Mouse (Mus musculus): ENCODE results near the gene Lcmt1.

The Lcmt1 gene

DNA sequence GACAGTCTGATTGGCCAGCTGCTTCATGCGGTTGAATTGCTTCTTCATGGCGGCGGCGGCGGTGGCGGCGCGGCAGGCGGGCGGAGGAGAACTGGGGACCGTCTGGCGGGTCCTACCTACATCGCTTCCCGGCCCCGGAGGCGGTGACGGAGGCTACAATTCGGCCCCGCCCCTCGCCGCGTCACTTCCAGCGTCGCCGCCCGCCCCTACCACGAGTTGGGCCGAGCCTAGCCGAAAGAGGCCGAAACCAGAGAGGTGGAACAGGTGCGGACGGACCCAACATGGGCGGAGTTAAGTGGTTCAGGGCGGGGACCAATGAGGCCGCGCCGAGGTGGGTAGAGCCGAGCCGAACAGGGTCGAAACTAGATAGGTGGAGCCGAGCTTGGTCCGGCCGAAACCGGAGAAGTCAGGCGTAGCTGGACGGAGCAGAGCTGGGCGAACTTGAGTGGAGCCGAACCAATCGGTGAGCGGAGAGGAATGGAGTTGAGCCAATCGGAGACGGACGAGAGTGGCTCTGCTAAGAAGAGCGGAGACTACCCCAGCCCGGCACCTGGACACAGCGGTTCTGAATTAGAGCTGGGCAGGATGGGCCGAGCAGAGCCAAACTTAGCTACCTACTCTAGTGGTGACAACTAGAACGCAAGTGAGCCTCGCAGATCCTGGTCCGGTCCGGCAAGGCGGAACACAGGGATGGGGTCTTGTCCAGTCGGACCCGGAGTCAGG, at the start of gene Lcmt1, which contains the start of gene Arhgap17:
Gene Lcmt1 (plus strand): TSS at position 26 of the 723 bp plus-strand sequence.
Gene Arhgap17 (minus strand): TSS at position 157 of the 723 bp plus-strand sequence.
- in situ Hi-C loops (cut with MboI; ENCODE audit: low pct_unique_long_range_greater_than_20kb in 1 of 2, low sequenced_read_pairs in 2 of 2, unreplicated experiment in 1 of 2): no loop called here

DNA sequence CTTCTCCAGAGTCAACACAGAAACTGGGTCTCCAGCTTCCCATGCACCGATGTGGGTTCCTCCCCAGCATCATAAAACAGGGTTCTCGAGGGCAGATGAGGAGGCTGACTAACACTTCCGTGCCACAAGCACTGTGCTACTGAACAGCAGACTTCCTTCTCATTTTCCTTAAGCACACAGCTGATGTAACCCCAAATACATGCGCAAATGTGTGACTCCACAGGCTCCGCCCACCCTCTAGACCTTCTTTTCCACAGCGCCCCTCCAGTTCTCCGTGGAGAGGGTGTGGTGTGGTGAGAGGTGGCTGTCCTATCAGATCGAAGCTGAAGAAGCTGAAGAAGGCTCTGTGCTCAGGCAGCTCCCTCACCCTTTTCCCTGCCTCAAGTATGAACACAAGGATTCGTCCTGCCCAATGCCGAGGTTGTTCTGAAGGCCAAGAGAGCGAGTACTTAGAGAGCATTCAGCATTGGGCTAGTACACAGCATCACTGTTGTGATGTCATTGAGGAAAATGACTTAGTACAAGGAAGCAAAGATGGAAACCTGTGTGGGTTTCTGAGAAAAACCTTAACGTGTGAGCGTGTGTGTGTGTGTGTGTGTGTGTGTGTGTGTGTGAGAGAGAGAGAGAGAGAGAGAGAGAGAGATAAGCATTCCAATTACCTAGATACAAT, 47.0 kb upstream of the Lcmt1 start:
- in situ Hi-C loops (cut with MboI; ENCODE audit: low pct_unique_long_range_greater_than_20kb in 1 of 2, low sequenced_read_pairs in 2 of 2, unreplicated experiment in 1 of 2): no loop called here

GRCm38 (mm10) chr7:123323388-123323787, 46.2 kb upstream of the Lcmt1 start:
- in situ Hi-C loops (cut with MboI; ENCODE audit: low pct_unique_long_range_greater_than_20kb in 1 of 2, low sequenced_read_pairs in 2 of 2, unreplicated experiment in 1 of 2): no loop called here

DNA sequence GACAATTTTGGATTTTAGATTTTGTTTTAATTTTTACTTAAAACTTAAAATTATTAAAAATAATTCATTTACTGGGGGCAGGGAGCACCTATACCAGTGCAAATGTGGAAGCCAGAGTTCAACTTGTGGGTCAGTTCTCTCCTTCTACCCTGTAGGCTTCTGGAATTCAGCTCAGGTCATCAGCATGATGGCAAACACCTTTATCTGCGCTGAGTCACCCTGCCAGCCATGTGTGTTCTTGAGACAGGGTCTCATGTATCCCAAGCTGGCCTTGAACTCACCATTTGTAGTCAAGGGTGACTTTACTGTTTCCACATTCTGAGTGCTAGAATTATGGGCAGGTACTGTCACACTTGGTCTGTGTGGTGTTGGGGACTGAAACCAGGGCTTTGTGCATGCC, 45.5 kb upstream of the Lcmt1 start:
- in situ Hi-C loops (cut with MboI; ENCODE audit: low pct_unique_long_range_greater_than_20kb in 1 of 2, low sequenced_read_pairs in 2 of 2, unreplicated experiment in 1 of 2): no loop called here

DNA sequence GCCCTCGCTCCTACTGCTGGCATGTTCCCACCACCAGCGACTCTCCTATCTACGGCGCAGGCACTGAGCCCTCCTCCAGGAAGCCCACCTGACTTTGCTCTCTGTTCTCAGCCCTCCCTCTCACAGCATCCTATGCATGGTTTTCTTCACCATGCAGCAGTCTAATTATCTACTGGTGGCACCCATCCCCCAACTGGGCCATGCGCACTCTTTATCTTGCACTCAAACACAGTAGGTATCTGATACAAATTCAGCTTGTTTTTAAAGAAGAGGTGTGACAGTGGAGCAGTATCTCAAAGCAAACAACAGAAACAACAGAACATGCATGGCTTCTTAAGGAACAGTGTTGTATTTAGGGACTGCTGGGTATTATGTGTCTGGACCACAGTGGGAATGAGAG, 43.5 kb upstream of the Lcmt1 start:
- in situ Hi-C loops (cut with MboI; ENCODE audit: low pct_unique_long_range_greater_than_20kb in 1 of 2, low sequenced_read_pairs in 2 of 2, unreplicated experiment in 1 of 2): no loop called here

- in situ Hi-C loops (cut with MboI; ENCODE audit: low pct_unique_long_range_greater_than_20kb in 1 of 2, low sequenced_read_pairs in 2 of 2, unreplicated experiment in 1 of 2): no loop called here
Measured at GRCm38 (mm10) chr7:123326901-123327300, 42.7 kb upstream of the Lcmt1 start.

DNA sequence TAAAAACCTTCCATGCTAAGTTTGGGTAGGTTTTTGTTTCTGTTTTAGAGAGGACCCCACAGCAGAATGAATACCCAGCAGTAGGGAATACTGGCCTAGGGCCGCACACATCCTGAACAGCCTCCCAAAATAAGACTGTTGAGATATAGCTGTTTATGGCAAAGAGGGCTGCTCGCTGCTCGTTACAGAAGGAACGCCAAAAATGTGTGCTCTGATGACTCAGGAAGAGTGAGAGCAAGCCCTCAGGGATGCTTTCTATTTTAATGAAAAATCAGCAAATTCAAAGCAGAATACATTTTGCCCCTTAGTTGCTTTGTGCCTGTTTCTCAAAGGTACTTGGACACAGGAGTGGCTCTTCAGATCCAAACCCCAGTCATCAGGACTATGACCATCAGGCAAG, 41.7 kb upstream of the Lcmt1 start:
- in situ Hi-C loops (cut with MboI; ENCODE audit: low pct_unique_long_range_greater_than_20kb in 1 of 2, low sequenced_read_pairs in 2 of 2, unreplicated experiment in 1 of 2): no loop called here

DNA sequence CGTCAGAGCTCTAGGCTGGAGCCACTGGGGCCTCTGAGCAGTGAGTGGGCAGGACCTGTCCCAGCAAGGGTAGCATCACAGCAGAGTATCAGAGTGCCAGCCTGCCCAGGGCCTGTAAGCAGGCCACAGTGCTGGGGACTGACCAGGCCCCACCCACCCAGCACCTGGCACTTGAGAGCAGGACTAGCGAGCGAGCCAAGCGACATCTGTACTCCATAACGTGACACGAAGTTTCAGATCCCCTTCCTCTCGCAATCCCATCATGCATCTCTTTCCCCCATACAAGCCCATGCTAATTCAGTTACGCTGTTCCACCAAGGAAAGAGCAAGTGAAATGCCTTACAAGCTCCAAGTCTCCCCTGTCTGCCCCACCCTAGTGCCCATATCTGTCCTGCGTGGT, 39.1 kb upstream of the Lcmt1 start:
- in situ Hi-C loops (cut with MboI; ENCODE audit: low pct_unique_long_range_greater_than_20kb in 1 of 2, low sequenced_read_pairs in 2 of 2, unreplicated experiment in 1 of 2): no loop called here

DNA sequence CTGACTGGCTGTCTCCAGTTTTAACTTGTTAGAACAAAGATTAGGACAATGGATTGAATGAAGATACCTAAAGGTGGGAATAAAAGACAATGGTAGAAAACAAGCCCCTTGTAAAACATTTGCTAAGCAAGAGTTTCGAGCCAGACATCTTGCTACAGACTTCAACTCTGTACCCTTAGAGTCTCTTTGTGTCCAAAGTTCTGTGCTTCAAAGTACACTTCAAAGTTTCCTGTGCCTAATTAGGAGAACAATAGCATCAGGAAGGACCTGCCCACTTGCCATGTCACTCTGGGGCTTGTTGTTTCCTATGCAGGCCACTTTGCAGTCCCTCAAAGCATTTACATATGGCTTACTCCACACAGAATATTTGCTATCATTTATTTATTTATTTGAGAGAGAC, 33.3 kb upstream of the Lcmt1 start:
- in situ Hi-C loops (cut with MboI; ENCODE audit: low pct_unique_long_range_greater_than_20kb in 1 of 2, low sequenced_read_pairs in 2 of 2, unreplicated experiment in 1 of 2): no loop called here

DNA sequence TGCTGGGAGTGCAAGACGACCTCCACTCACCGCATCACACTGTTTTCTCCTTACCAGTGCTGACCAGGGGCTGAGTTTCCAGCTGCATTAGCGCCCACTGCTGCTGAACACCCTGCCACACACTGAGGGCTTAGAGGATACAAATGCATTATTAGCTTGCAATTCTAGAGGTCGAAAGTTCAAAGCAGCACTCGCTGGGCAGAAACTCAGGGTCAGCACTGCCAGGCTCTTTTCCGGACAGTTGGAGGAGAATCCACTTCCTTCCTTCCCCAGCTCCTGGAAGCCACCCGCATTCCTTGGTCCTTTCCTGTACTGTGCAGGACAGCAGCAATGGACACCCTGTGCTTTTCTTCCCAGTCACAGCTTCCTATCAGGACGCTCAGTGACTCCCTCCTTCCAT, 31.2 kb upstream of the Lcmt1 start:
- in situ Hi-C loops (cut with MboI; ENCODE audit: low pct_unique_long_range_greater_than_20kb in 1 of 2, low sequenced_read_pairs in 2 of 2, unreplicated experiment in 1 of 2): no loop called here

- in situ Hi-C loops (cut with MboI; ENCODE audit: low pct_unique_long_range_greater_than_20kb in 1 of 2, low sequenced_read_pairs in 2 of 2, unreplicated experiment in 1 of 2): no loop called here
Measured at GRCm38 (mm10) chr7:123341896-123342295, 27.7 kb upstream of the Lcmt1 start.

GRCm38 (mm10) chr7:123344079-123344780, 25.4 kb upstream of the Lcmt1 start:
- in situ Hi-C loops (cut with MboI; ENCODE audit: low pct_unique_long_range_greater_than_20kb in 1 of 2, low sequenced_read_pairs in 2 of 2, unreplicated experiment in 1 of 2): no loop called here

DNA sequence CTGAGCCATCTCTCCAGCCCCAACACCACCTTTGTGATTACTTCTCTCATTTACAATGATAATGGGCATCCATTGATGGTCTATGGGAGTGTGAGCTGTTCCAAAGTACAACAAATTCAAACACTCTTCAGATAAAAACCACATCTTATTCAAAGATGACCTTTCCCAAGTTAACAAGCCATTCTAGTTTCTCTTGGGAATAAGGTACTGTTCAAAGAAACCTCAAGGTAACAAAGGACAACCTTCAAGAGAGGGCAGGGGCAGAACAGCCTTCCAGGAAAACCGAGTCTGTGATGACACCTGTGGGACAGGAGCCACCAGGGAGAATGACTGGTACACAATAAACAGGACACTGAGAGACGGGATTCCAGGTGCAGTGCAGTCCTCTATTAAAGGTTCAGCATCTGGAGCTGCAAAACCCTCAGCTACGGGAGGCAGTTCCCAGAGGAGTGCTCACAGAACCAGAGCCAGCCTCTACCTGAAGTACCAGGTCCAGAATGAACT, 24.5 kb upstream of the Lcmt1 start:
- in situ Hi-C loops (cut with MboI; ENCODE audit: low pct_unique_long_range_greater_than_20kb in 1 of 2, low sequenced_read_pairs in 2 of 2, unreplicated experiment in 1 of 2): no loop called here

- in situ Hi-C loops (cut with MboI; ENCODE audit: low pct_unique_long_range_greater_than_20kb in 1 of 2, low sequenced_read_pairs in 2 of 2, unreplicated experiment in 1 of 2): no loop called here
Measured at GRCm38 (mm10) chr7:123346631-123347290, 22.8 kb upstream of the Lcmt1 start.

DNA sequence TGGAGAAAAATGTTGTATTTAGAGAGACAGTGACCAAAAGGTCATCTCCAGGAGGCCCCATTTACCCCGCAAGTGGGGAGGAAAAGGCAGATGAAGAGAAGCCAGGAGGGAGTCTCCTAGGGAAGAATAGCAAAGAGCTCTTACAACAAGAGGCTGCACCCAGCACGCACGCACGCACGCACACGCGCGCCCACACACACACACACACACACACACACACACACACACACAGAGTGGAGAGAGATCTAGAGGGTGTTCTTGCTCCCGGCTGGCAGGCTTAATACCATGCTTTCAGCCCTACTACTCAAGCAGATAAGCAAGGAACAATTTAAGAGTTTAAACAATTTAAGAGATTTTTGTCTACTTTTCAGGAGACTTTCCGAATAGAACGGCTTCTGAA, 19.8 kb upstream of the Lcmt1 start:
- in situ Hi-C loops (cut with MboI; ENCODE audit: low pct_unique_long_range_greater_than_20kb in 1 of 2, low sequenced_read_pairs in 2 of 2, unreplicated experiment in 1 of 2): no loop called here

DNA sequence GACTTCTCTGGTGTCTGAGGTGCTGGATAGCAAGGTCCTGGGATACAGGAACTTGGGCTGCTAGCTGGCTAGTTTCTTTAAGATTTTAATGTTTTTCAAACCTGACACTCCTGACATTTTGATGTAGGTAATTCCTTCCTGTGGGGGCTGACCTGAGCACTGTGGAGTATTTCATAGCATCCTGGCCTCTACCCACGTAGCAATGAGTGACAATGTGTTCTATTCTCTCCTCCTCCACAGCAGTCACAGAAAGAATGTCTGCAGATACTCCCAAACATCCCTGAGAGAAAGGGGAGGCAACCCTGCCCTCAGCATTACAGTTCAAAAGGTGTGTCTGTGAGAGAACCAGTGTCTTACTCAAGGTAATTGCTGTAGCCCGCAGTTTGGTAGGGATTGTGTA, 19.3 kb upstream of the Lcmt1 start:
- in situ Hi-C loops (cut with MboI; ENCODE audit: low pct_unique_long_range_greater_than_20kb in 1 of 2, low sequenced_read_pairs in 2 of 2, unreplicated experiment in 1 of 2): no loop called here

DNA sequence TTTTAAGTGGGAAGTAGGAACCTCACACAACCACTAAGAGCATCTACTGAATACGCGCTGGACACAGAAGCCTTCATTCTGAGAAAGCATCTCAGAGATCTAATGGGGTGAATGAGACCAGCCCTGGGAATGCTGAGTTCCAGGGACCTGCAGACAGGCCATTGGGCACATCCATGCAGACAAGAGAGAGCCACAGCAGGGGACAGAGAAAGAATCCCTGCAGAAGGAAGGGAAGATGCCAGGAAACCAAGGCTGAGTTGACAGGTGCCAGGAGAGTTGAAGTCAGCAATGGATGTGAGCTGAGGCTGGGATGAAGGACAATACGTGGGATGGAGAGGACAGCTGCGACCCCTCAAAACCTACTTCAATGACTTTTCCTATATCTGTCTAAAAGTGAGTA, 16.5 kb upstream of the Lcmt1 start:
- in situ Hi-C loops (cut with MboI; ENCODE audit: low pct_unique_long_range_greater_than_20kb in 1 of 2, low sequenced_read_pairs in 2 of 2, unreplicated experiment in 1 of 2): no loop called here

- in situ Hi-C loops (cut with MboI; ENCODE audit: low pct_unique_long_range_greater_than_20kb in 1 of 2, low sequenced_read_pairs in 2 of 2, unreplicated experiment in 1 of 2): no loop called here
Measured at GRCm38 (mm10) chr7:123353879-123354278, 15.7 kb upstream of the Lcmt1 start.

- in situ Hi-C loops (cut with MboI; ENCODE audit: low pct_unique_long_range_greater_than_20kb in 1 of 2, low sequenced_read_pairs in 2 of 2, unreplicated experiment in 1 of 2): no loop called here
Measured at GRCm38 (mm10) chr7:123354392-123354791, 15.2 kb upstream of the Lcmt1 start.

Data from mouse embryonic stem cell (cell line).